Mouse (Mus musculus) stomach, postnatal 0 days (tissue): ENCODE results near the gene 1110051M20Rik. TPM values are rescaled to one million over a fixed set of nuclear protein-coding genes. Genes with fewer than 3 reads are reported as not detected.

Experiments used
- ATAC-seq: fragments of 200-750 bp; cut with Nextera tagmentation; 2 replicates; pipeline ENCODE4 v1.8.0; 2017; ENCODE audit not compliant: low FRiP score, low TSS enrichment
- DNase-seq: peaks from one replicate; pipeline ENCODE4 v3.0.0-alpha.2; 2016; ENCODE audit warnings: low spot score
- H3K27ac ChIP-seq: fragments of 300-500 bp; sonication (generic); replicated peaks from 2 replicates; pipeline ENCODE4 v1.5.1; 2014; ENCODE audit warnings: mild to moderate bottlenecking, control low read depth
- H3K27me3 ChIP-seq: fragments of 300-500 bp; sonication (generic); 2 replicates; pipeline ENCODE4 v1.6.1; 2014; ENCODE audit warnings: low read length; ENCODE audit not compliant: control insufficient read depth, insufficient read depth
- H3K36me3 ChIP-seq: fragments of 300-500 bp; sonication (generic); 2 replicates; pipeline ENCODE4 v1.6.1; 2014; ENCODE audit warnings: low read length, mixed read lengths; ENCODE audit not compliant: control insufficient read depth, insufficient read depth
- H3K4me1 ChIP-seq: fragments of 300-500 bp; sonication (generic); replicated peaks from 2 replicates; pipeline ENCODE4 v1.6.1; 2014; ENCODE audit warnings: antibody characterized with exemption; ENCODE audit not compliant: control insufficient read depth, insufficient read depth
- H3K4me2 ChIP-seq: fragments of 300-500 bp; sonication (generic); replicated peaks from 2 replicates; pipeline ENCODE4 v1.6.1; 2014; ENCODE audit warnings: low read depth, mild to moderate bottlenecking, control low read depth, moderate library complexity
- H3K4me3 ChIP-seq: fragments of 300-500 bp; sonication (generic); 2 replicates; pipeline ENCODE4 v1.5.1; 2014; ENCODE audit warnings: low read depth, low read length, control low read depth
- H3K9ac ChIP-seq: fragments of 300-500 bp; sonication (generic); 2 replicates; pipeline ENCODE4 v1.6.1; 2014; ENCODE audit warnings: mild to moderate bottlenecking, low read length, control low read depth, mixed read lengths
- H3K9me3 ChIP-seq: fragments of 300-500 bp; sonication (generic); 2 replicates; pipeline ENCODE4 v1.6.1; 2016; ENCODE audit warnings: low read length; ENCODE audit not compliant: control insufficient read depth
- CTCF ChIP-seq: IDR thresholded peaks from 2 replicates; pipeline ENCODE4 v1.5.1; 2016; ENCODE audit warnings: antibody characterized with exemption, low read depth, mild to moderate bottlenecking, moderate library complexity
- EP300 ChIP-seq: optimal IDR thresholded peaks from 2 replicates; pipeline ENCODE3; 2016; ENCODE audit warnings: antibody characterized with exemption
- WGBS: fragments of 180-500 bp; shearing (Covaris S2); extraction: QIAGEN DNeasy Blood & Tissue Kit; methylation state at CpG from one replicate; pipeline ENCODE4 v1.1.7; 2014; 5-methylcytosine and 5-hydroxymethylcytosine counted together
- polyA plus RNA-seq: library from polyadenylated mRNA; unstranded; fragments of >200 nt; fragmentation: Nextera tagmentation; extraction: Ambion mirVana; gene quantifications from 2 replicates; pipeline ENCODE4 v1.2.1, GENCODE M21; 2015

Gene 1110051M20Rik
- polyA plus RNA-seq, 1 experiment from 2014 or later, result 20.3 TPM

- H3K4me2 ChIP-seq, result peak overlapping the region; percentile 84
- ATAC-seq (peak; percentile 63), DNase-seq (peak; percentile 80)
- H3K9ac ChIP-seq, result peak overlapping the region; percentile 72
- peak overlapping the region; percentile 91 for H3K27ac ChIP-seq
- WGBS, result under 1% methylated on average over 45 of the region's 52 CpGs
- H3K4me3 ChIP-seq, result peak overlapping the region; percentile 72
- no peak; the same call in 1 of the 2 replicates for TF ChIP-seq CTCF
- no peak for TF ChIP-seq EP300
- H3K36me3 ChIP-seq, result peaks cover 7% of the 10 kb centered on the region
- H3K27me3 ChIP-seq, result no peaks in the 10 kb centered on the region
- peaks cover 10% of the 10 kb centered on the region; the same call in 1 of the 2 replicates for H3K4me1 ChIP-seq
- no peaks in the 10 kb centered on the region for H3K9me3 ChIP-seq
These were observed 188.0 kb downstream of the 1110051M20Rik start for GRCm38 (mm10) chr2:91256256-91257125.

GRCm38 (mm10) chr2:91255661-91256150 lies 188.8 kb downstream of the 1110051M20Rik start, which contains the start of gene Pacsin3:
Gene Pacsin3 (plus strand): TSS chr2:91255954.
- H3K27ac ChIP-seq, result peak within 1 kb of the TSS; percentile 91
- peak; percentile 45 for DNase-seq
- H3K36me3 ChIP-seq, result no peaks in the 10 kb centered on the region
- peak within 1 kb of the TSS; percentile 72 for H3K9ac ChIP-seq
- TF ChIP-seq EP300, result no peak
- TF ChIP-seq CTCF, result no peak
- WGBS, result under 1% methylated on average over 27 of the region's 27 CpGs
- H3K4me1 ChIP-seq, result peaks cover 10% of the 10 kb centered on the region; the same call in 1 of the 2 replicates
- H3K4me3 ChIP-seq, result peak within 1 kb of the TSS; percentile 72
- H3K9me3 ChIP-seq, result no peaks in the 10 kb centered on the region
- ATAC-seq, result no peak
- peak within 1 kb of the TSS; percentile 84 for H3K4me2 ChIP-seq
- H3K27me3 ChIP-seq, result no peaks in the 10 kb centered on the region

- Histone ChIP-seq H3K9ac (no peak overlapping the region), H3K27me3 (no peaks in the 10 kb centered on the region), H3K4me3 (no peak overlapping the region), H3K4me2 (no peak overlapping the region), H3K9me3 (no peaks in the 10 kb centered on the region), H3K27ac (no peak overlapping the region), H3K4me1 (peaks cover 10% of the 10 kb centered on the region; the same call in 1 of the 2 replicates), H3K36me3 (no peaks in the 10 kb centered on the region)
- ATAC-seq, result no peak
- WGBS, result 56% methylated on average over 8 of the region's 8 CpGs
- no peak for DNase-seq
- TF ChIP-seq EP300, result no peak
- no peak for TF ChIP-seq CTCF
These were observed 189.7 kb downstream of the 1110051M20Rik start for GRCm38 (mm10) chr2:91254725-91255380.

- 0 out of 2 replicates have a peak, but pooled peaks cover 6% of the 10 kb centered on the region for H3K4me1 ChIP-seq
- H3K9me3 ChIP-seq, result no peaks in the 10 kb centered on the region
- 53% methylated on average over 4 of the region's 4 CpGs for WGBS
- TF ChIP-seq CTCF (no peak), EP300 (no peak)
- no peak for ATAC-seq
- H3K9ac ChIP-seq, result no peak overlapping the region
- no peak overlapping the region for H3K27ac ChIP-seq
- no peaks in the 10 kb centered on the region for H3K36me3 ChIP-seq
- H3K4me3 ChIP-seq, result no peak overlapping the region
- H3K4me2 ChIP-seq, result no peak overlapping the region
- no peaks in the 10 kb centered on the region for H3K27me3 ChIP-seq
- DNase-seq, result no peak
These were observed 192.0 kb downstream of the 1110051M20Rik start for GRCm38 (mm10) chr2:91252512-91252911.

GRCm38 (mm10) chr2:91252001-91252400 lies 192.5 kb downstream of the 1110051M20Rik start:
- Histone ChIP-seq H3K9ac (no peak overlapping the region), H3K4me1 (0 out of 2 replicates have a peak, but pooled peaks cover 6% of the 10 kb centered on the region), H3K9me3 (no peaks in the 10 kb centered on the region), H3K27me3 (no peaks in the 10 kb centered on the region), H3K36me3 (no peaks in the 10 kb centered on the region), H3K4me2 (no peak overlapping the region), H3K4me3 (no peak overlapping the region), H3K27ac (no peak overlapping the region)
- WGBS, result 57% methylated on average over 4 of the region's 4 CpGs
- DNase-seq (no peak), ATAC-seq (no peak)
- TF ChIP-seq EP300 (no peak), CTCF (no peak)
